Mouse (Mus musculus) myocyte (in vitro differentiated cells): ENCODE results near the gene Dysf.

Experiments used
- MYOG ChIP-seq, 3 experiments: IDR thresholded peaks; one replicate each; pipeline ENCODE4 v1.6.1; 2011; ENCODE audit warnings: control low read depth in 2 of 3, low read depth in 2 of 3, mild to moderate bottlenecking in 2 of 3; ENCODE audit not compliant: insufficient read length in 2 of 3, control insufficient read depth in 1 of 3, insufficient read depth in 1 of 3
- POLR2A ChIP-seq: IDR thresholded peaks from one replicate; pipeline ENCODE4 v1.6.1; 2011; ENCODE audit warnings: low read depth, mild to moderate bottlenecking, control low read depth, moderate library complexity; ENCODE audit not compliant: insufficient read length
- USF1 ChIP-seq: IDR thresholded peaks from one replicate; pipeline ENCODE4 v1.6.1; 2011; ENCODE audit warnings: low read depth, mild to moderate bottlenecking, control low read depth, moderate library complexity

DNA sequence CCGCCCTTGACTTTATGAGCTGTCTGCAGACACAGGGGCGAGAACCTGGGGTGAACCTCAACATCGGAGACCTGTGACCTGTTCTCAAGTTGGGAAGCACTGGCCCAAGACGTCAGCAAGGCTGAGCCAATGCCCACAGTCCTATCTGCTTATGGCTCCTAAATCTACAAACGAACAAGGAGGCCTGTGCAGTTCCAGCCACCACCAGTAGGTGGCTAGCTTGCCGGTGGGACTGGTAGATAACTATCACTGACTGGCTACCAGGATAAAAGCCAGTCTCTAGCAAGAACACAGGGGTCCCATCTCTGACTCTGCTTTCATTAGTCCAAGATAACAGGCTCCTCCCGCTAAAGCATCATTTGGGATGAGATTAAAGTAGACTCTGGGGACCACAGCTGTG lies 86.6 kb downstream of the Dysf start:
- TF ChIP-seq POLR2A (no peak), MYOG (IDR thresholded peaks at IDR 0.05; ENCODE audit: control insufficient read depth in 1 of 3, insufficient read depth in 1 of 3, insufficient read length in 2 of 3, low read depth in 2 of 3) (no peak), USF1 (no peak)
